Mouse (Mus musculus) ovary, postnatal 10 days (tissue): ENCODE data around the gene Pde4b.

ENCODE experiments used
- DNase-seq: peaks from one replicate; pipeline ENCODE4 v3.0.0; 2022; ENCODE audit warnings: low spot score

Pde4b gene

GRCm38 (mm10) chr4:102539598-102540180 lies 452.3 kb downstream of the Pde4b start:
- no peak for DNase-seq

GRCm38 (mm10) chr4:102542976-102543375 lies 455.6 kb downstream of the Pde4b start:
- DNase-seq = no peak

GRCm38 (mm10) chr4:102545226-102545625 lies 457.9 kb downstream of the Pde4b start:
- DNase-seq = no peak

GRCm38 (mm10) chr4:102555566-102555965 lies 468.2 kb downstream of the Pde4b start:
- no peak for DNase-seq

GRCm38 (mm10) chr4:102557006-102557405 lies 469.7 kb downstream of the Pde4b start:
- DNase-seq = no peak

GRCm38 (mm10) chr4:102557508-102558220 lies 470.3 kb downstream of the Pde4b start:
- DNase-seq = no peak

- no peak for DNase-seq
Observed at GRCm38 (mm10) chr4:102558328-102558727, 471.0 kb downstream of the Pde4b start.

- no peak for DNase-seq
Observed at GRCm38 (mm10) chr4:102560676-102561280, 473.4 kb downstream of the Pde4b start.

GRCm38 (mm10) chr4:102563273-102563855 lies 476.0 kb downstream of the Pde4b start:
- DNase-seq = no peak

- no peak for DNase-seq
Observed at GRCm38 (mm10) chr4:102564286-102564685, 476.9 kb downstream of the Pde4b start.

GRCm38 (mm10) chr4:102566421-102566820 lies 479.1 kb downstream of the Pde4b start:
- no peak for DNase-seq

- no peak for DNase-seq
Observed at GRCm38 (mm10) chr4:102567111-102567510, 479.8 kb downstream of the Pde4b start.

GRCm38 (mm10) chr4:102567676-102568254 lies 480.4 kb downstream of the Pde4b start:
- DNase-seq = no peak

- no peak for DNase-seq
Observed at GRCm38 (mm10) chr4:102568591-102568990, 481.2 kb downstream of the Pde4b start.

GRCm38 (mm10) chr4:102569101-102569583 lies 481.8 kb downstream of the Pde4b start:
- DNase-seq = no peak

- DNase-seq = peak; percentile 23
Observed at GRCm38 (mm10) chr4:102569950-102570765, 482.8 kb downstream of the Pde4b start.

GRCm38 (mm10) chr4:102570766-102571411 lies 483.5 kb downstream of the Pde4b start:
- DNase-seq = no peak

GRCm38 (mm10) chr4:102572031-102572430 lies 484.7 kb downstream of the Pde4b start:
- DNase-seq = no peak

- no peak for DNase-seq
Observed at GRCm38 (mm10) chr4:102572591-102572990, 485.2 kb downstream of the Pde4b start.

GRCm38 (mm10) chr4:102573361-102573781 lies 486.0 kb downstream of the Pde4b start:
- no peak for DNase-seq

GRCm38 (mm10) chr4:102574226-102574625 lies 486.9 kb downstream of the Pde4b start:
- no peak for DNase-seq
